Mouse (Mus musculus) MEL (cell line): ENCODE measurements at regions not wholly inside any gene's neighbourhood (a gene's known extent, or its start where the extent isn't known, plus 50 kb on each side); places are given as distances from the start of the nearest gene placed in this dataset.

Source experiments
- DNase-seq: peaks from one replicate; pipeline ENCODE4 v3.0.0; 2011; ENCODE audit warnings: low read depth, low spot score
- H3K27ac ChIP-seq: 2 replicates; pipeline ENCODE4 v1.5.1; 2012; ENCODE audit warnings: low read depth, mild to moderate bottlenecking, control low read depth, low read length, moderate library complexity; ENCODE audit not compliant: control insufficient read depth
- H3K27me3 ChIP-seq, 2 experiments: fragments of 150-350 bp in 1 of 2; sonication (generic) in 1 of 2; 2 replicates each; pipeline ENCODE4 v1.6.1; 2012; ENCODE audit warnings: low read length in 2 of 2, mild to moderate bottlenecking in 2 of 2, improper control_type of control experiment in 1 of 2, moderate library complexity in 1 of 2; ENCODE audit not compliant: insufficient read depth in 2 of 2, control insufficient read depth in 1 of 2
- H3K36me3 ChIP-seq, 2 experiments: 2 replicates each; pipeline ENCODE4 v1.6.1; 2012 to 2014; ENCODE audit warnings: low read length in 2 of 2, improper control_type of control experiment in 1 of 2, inconsistent platforms in 1 of 2, mild to moderate bottlenecking in 1 of 2; ENCODE audit not compliant: insufficient read depth in 2 of 2, control insufficient read depth in 1 of 2
- H3K4me1 ChIP-seq, 2 experiments: fragments of 150-350 bp in 1 of 2; sonication (generic) in 1 of 2; 2 replicates each; pipeline ENCODE4 v1.6.1; 2012; ENCODE audit warnings: low read length in 2 of 2, improper control_type of control experiment in 1 of 2, mild to moderate bottlenecking in 1 of 2; ENCODE audit not compliant: insufficient read depth in 2 of 2, control insufficient read depth in 1 of 2
- H3K4me3 ChIP-seq, 2 experiments: fragments of 150-350 bp in 1 of 2; sonication (generic) in 1 of 2; 2 replicates each; pipeline ENCODE4 v1.5.1; 2012; ENCODE audit warnings: low read depth in 2 of 2, low read length in 2 of 2, mild to moderate bottlenecking in 2 of 2, moderate library complexity in 2 of 2, control low read depth in 1 of 2, improper control_type of control experiment in 1 of 2; ENCODE audit not compliant: control insufficient read depth in 1 of 2, insufficient read depth in 1 of 2
- H3K79me2 ChIP-seq: 2 replicates; pipeline ENCODE4 v1.6.1; 2012; ENCODE audit warnings: mild to moderate bottlenecking, low read length, moderate library complexity; ENCODE audit not compliant: control insufficient read depth, poor library complexity, insufficient read depth
- H3K9ac ChIP-seq: 2 replicates; pipeline ENCODE4 v1.6.1; 2012; ENCODE audit warnings: low read depth, mild to moderate bottlenecking, control low read depth, low read length, moderate library complexity; ENCODE audit not compliant: control insufficient read depth, poor library complexity, severe bottlenecking
- H3K9me3 ChIP-seq: fragments of 150-350 bp; sonication (generic); replicated peaks from 2 replicates; pipeline ENCODE4 v1.6.1; 2012; ENCODE audit warnings: mild to moderate bottlenecking, low read length, improper control_type of control experiment, moderate library complexity; ENCODE audit not compliant: insufficient read depth
- E2F4 ChIP-seq: IDR thresholded peaks from 2 replicates; pipeline ENCODE4 v1.6.1; 2011; ENCODE audit warnings: low read depth, low read length, improper control_type of control experiment, borderline replicate concordance
- EP300 ChIP-seq, 2 experiments: IDR thresholded peaks; 2 replicates each; pipeline ENCODE4 v1.6.1; 2011; ENCODE audit warnings: improper control_type of control experiment in 2 of 2, low read length in 2 of 2, low read depth in 1 of 2, mild to moderate bottlenecking in 1 of 2
- ETS1 ChIP-seq: IDR thresholded peaks from 2 replicates; pipeline ENCODE4 v1.6.1; 2012; ENCODE audit warnings: low read depth, mild to moderate bottlenecking, inconsistent platforms, low read length, improper control_type of control experiment, moderate library complexity
- GATA1 ChIP-seq: IDR thresholded peaks from 2 replicates; pipeline ENCODE4 v1.6.1; 2011; ENCODE audit warnings: low read depth, low read length, improper control_type of control experiment
- MAFK ChIP-seq: IDR thresholded peaks from 2 replicates; pipeline ENCODE4 v1.6.1; 2011; ENCODE audit warnings: low read depth, mild to moderate bottlenecking, low read length, improper control_type of control experiment, borderline replicate concordance
- MAZ ChIP-seq: IDR thresholded peaks from 2 replicates; pipeline ENCODE4 v1.6.1; 2012; ENCODE audit warnings: low read depth, mild to moderate bottlenecking, inconsistent platforms, low read length, improper control_type of control experiment
- MEF2A ChIP-seq: IDR thresholded peaks from 2 replicates; pipeline ENCODE4 v1.6.1; 2014; ENCODE audit warnings: low read depth, mild to moderate bottlenecking, inconsistent platforms, low read length, improper control_type of control experiment; ENCODE audit not compliant: poor library complexity, insufficient replicate concordance, severe bottlenecking; ENCODE audit errors: extremely low read depth
- MYB ChIP-seq: IDR thresholded peaks from 2 replicates; pipeline ENCODE4 v1.6.1; 2011; ENCODE audit warnings: mild to moderate bottlenecking, low read depth, low read length, improper control_type of control experiment
- MYC ChIP-seq: IDR thresholded peaks from 2 replicates; pipeline ENCODE4 v1.6.1; 2011; ENCODE audit warnings: low read depth, mild to moderate bottlenecking, low read length, improper control_type of control experiment, moderate library complexity
- SIN3A ChIP-seq: IDR thresholded peaks from 2 replicates; pipeline ENCODE4 v1.6.1; 2012; ENCODE audit warnings: low read length, improper control_type of control experiment, inconsistent platforms
- SMC3 ChIP-seq: IDR thresholded peaks from 2 replicates; pipeline ENCODE4 v1.6.1; 2011; ENCODE audit warnings: low read depth, low read length, improper control_type of control experiment
- TAL1 ChIP-seq: IDR thresholded peaks from 2 replicates; pipeline ENCODE4 v1.6.1; 2012; ENCODE audit warnings: mild to moderate bottlenecking, inconsistent platforms, low read length, moderate library complexity, mixed read lengths
- TCF12 ChIP-seq: IDR thresholded peaks from 2 replicates; pipeline ENCODE4 v1.6.1; 2014; ENCODE audit warnings: low read depth, mild to moderate bottlenecking, inconsistent platforms, low read length, improper control_type of control experiment, moderate library complexity
- UBTF ChIP-seq: IDR thresholded peaks from 2 replicates; pipeline ENCODE4 v1.6.1; 2012; ENCODE audit warnings: low read depth, mild to moderate bottlenecking, inconsistent platforms, low read length, improper control_type of control experiment, moderate library complexity, borderline replicate concordance; ENCODE audit not compliant: insufficient read depth
- USF2 ChIP-seq, 2 experiments: IDR thresholded peaks; 2 replicates each; pipeline ENCODE4 v1.6.1; 2011 to 2012; ENCODE audit warnings: improper control_type of control experiment in 2 of 2, low read length in 2 of 2, borderline replicate concordance in 1 of 2, inconsistent platforms in 1 of 2, low read depth in 1 of 2, mild to moderate bottlenecking in 1 of 2; ENCODE audit not compliant: insufficient read depth in 1 of 2
- ZC3H11A ChIP-seq: IDR thresholded peaks from 2 replicates; pipeline ENCODE4 v1.6.1; 2012; ENCODE audit warnings: low read depth, mild to moderate bottlenecking, inconsistent platforms, low read length, improper control_type of control experiment

DNA sequence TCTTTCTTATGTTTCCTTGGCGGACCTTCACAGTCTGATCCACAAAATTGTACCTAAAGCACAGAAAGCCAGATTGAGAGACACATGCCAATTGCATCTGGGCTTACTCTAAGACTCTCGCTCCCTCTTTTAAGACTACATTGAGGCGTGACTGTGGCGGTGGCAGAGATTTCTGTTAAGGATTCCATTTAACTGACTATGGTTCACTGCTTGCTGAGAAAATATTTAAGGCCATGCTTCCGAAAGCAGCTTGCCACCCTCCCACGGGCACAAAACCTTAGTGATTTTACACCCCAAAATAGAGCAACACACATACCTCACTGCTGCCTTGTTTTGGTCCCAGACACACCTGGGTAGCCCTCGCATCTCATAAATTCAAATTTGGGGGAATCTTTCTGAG is 96.6 kb upstream of the Cacna2d3 start:
- Histone ChIP-seq H3K9ac (no peak overlapping the region), H3K4me3 (no peak overlapping the region), H3K79me2 (no peaks in the 10 kb centered on the region), H3K4me1 (no peaks in the 10 kb centered on the region), H3K27me3 (no peaks in the 10 kb centered on the region), H3K36me3 (no peaks in the 10 kb centered on the region), H3K9me3 (no peaks in the 10 kb centered on the region), H3K27ac (no peak overlapping the region)
- DNase-seq: no peak
- no peak for TF ChIP-seq SMC3
- no peak for TF ChIP-seq EP300 (IDR thresholded peaks at IDR 0.05; ENCODE audit: low read depth in 1 of 2, low read length in 2 of 2)
- no peak for TF ChIP-seq TAL1

DNA sequence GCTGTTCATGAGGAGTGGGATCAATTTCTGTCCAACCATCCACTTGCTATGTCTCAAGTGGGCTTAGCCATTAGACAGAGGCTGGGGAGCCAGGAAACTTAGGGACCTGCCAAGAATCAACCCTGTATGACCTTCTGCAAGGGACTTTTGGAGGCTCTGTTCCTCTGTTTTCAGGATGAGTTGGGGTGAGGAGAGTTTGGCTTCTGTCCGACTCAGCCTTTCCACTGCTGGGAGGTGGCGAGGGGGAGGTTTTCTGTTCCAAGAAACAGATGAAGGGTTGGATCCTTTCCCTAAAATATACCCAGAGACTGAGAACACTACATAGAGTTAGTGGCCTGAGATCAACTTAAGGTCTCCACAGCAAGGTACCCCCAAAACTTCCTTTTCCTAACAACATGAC is 97.1 kb upstream of the Cacna2d3 start:
- Histone ChIP-seq H3K4me3 (no peak overlapping the region), H3K27me3 (no peaks in the 10 kb centered on the region), H3K9me3 (no peaks in the 10 kb centered on the region), H3K9ac (no peak overlapping the region), H3K4me1 (no peaks in the 10 kb centered on the region), H3K36me3 (no peaks in the 10 kb centered on the region), H3K27ac (no peak overlapping the region), H3K79me2 (no peaks in the 10 kb centered on the region)
- TF ChIP-seq MAFK (no peak), MYC (no peak), USF2 (IDR thresholded peaks at IDR 0.05; ENCODE audit: borderline replicate concordance in 1 of 2, insufficient read depth in 1 of 2, low read depth in 1 of 2, low read length in 2 of 2) (no peak), UBTF (no peak), MYB (no peak), ETS1 (no peak), MAZ (no peak), TCF12 (no peak), SIN3A (no peak), SMC3 (no peak), GATA1 (no peak), MEF2A (no peak), E2F4 (no peak), TAL1 (no peak), ZC3H11A (no peak), EP300 (IDR thresholded peaks at IDR 0.05; ENCODE audit: low read depth in 1 of 2, low read length in 2 of 2) (no peak)
- no peak for DNase-seq
